ENCODE assay signal across 8 mouse cellular contexts in genomic region chr1:150540267-150540666, GRCm38 (mm10).
DNase-seq lines count a peak whose midpoint lies in the region; ATAC-seq and TF ChIP-seq lines count a peak whose summit lies in the region.

No protein-coding gene starts in this region.

- no peak for TF ChIP-seq EP300 in ES-Bruce4 (IDR thresholded peaks at IDR 0.05; ENCODE audit: insufficient read depth, low read depth, low read length)

- TF ChIP-seq CTCF in ES-Bruce4 (IDR thresholded peaks at IDR 0.05; ENCODE audit: low read depth, low read length): peak; percentile 67

- no peaks in the 10 kb centered on the region for H3K36me3 ChIP-seq in ES-Bruce4 (ENCODE audit: control insufficient read depth, insufficient read depth, low read length, poor library complexity, severe bottlenecking)
- no peaks in the 10 kb centered on the region for H3K36me3 ChIP-seq in hindbrain, embryonic 13.5 days
- H3K36me3 ChIP-seq in limb, embryonic 13.5 days: no peaks in the 10 kb centered on the region
- H3K36me3 ChIP-seq in neural tube, embryonic 13.5 days: no peaks in the 10 kb centered on the region

- WGBS in hindbrain, embryonic 13.5 days: 8% methylated on average over 5 of the region's 5 CpGs
- 10% methylated on average over 5 of the region's 5 CpGs for WGBS in limb, embryonic 13.5 days
- 9% methylated on average over 5 of the region's 5 CpGs for WGBS in neural tube, embryonic 13.5 days

- H3K4me3 ChIP-seq in ES-Bruce4 (ENCODE audit: low read depth, low read length): no peak overlapping the region
- no peak overlapping the region for H3K4me3 ChIP-seq in hindbrain, embryonic 13.5 days
- no peak overlapping the region for H3K4me3 ChIP-seq in limb, embryonic 13.5 days
- no peak overlapping the region for H3K4me3 ChIP-seq in neural tube, embryonic 13.5 days

- H3K9me3 ChIP-seq in ES-Bruce4 (replicated peaks; ENCODE audit: control insufficient read depth, insufficient read depth, low read length, poor library complexity, severe bottlenecking): no peaks in the 10 kb centered on the region
- H3K9me3 ChIP-seq in hindbrain, embryonic 13.5 days: no peaks in the 10 kb centered on the region
- no peaks in the 10 kb centered on the region for H3K9me3 ChIP-seq in limb, embryonic 13.5 days
- no peaks in the 10 kb centered on the region for H3K9me3 ChIP-seq in neural tube, embryonic 13.5 days

- H3K27me3 ChIP-seq in ES-Bruce4 (ENCODE audit: control insufficient read depth, insufficient read depth, low read length, poor library complexity, severe bottlenecking): 0 out of 2 replicates have a peak, but pooled peaks cover under 1% of the 10 kb centered on the region
- peaks cover 29% of the 10 kb centered on the region for H3K27me3 ChIP-seq in hindbrain, embryonic 13.5 days
- no peaks in the 10 kb centered on the region for H3K27me3 ChIP-seq in limb, embryonic 13.5 days
- H3K27me3 ChIP-seq in neural tube, embryonic 13.5 days: peaks cover 10% of the 10 kb centered on the region

- no peak for TF ChIP-seq POLR2A in ES-Bruce4 (IDR thresholded peaks at IDR 0.05; ENCODE audit: insufficient read depth, low read length)

- ATAC-seq in frontal cortex, adult (ENCODE audit: low TSS enrichment): peak; percentile 98
- ATAC-seq in hindbrain, embryonic 13.5 days (ENCODE audit: low FRiP score): peak; percentile 90
- ATAC-seq in limb, embryonic 13.5 days (ENCODE audit: low FRiP score, low read depth): peak; percentile 78
- peak; percentile 92 for ATAC-seq in neural tube, embryonic 13.5 days (ENCODE audit: low read depth)
- no peak for ATAC-seq in erythroid progenitor cell, adult 5-6 weeks (replicated peaks; ENCODE audit: low FRiP score, poor library complexity, severe bottlenecking)

- no peaks in the 10 kb centered on the region for H3K4me1 ChIP-seq in ES-Bruce4 (ENCODE audit: control insufficient read depth, insufficient read depth, low read length)
- peaks cover 13% of the 10 kb centered on the region; the same call in 1 of the 2 replicates for H3K4me1 ChIP-seq in hindbrain, embryonic 13.5 days (replicated peaks)
- peaks cover 42% of the 10 kb centered on the region for H3K4me1 ChIP-seq in limb, embryonic 13.5 days
- peaks cover 15% of the 10 kb centered on the region for H3K4me1 ChIP-seq in neural tube, embryonic 13.5 days (replicated peaks)

- DNase-seq in frontal cortex, postnatal 14 days (ENCODE audit: low spot score in 2 of 2): no peak
- peak; percentile 94 for DNase-seq in embryo, embryonic 10 days (ENCODE audit: low spot score)

- no peak overlapping the region for H3K27ac ChIP-seq in ES-Bruce4 (ENCODE audit: insufficient read depth, low read length)
- H3K27ac ChIP-seq in hindbrain, embryonic 13.5 days: no peak overlapping the region
- H3K27ac ChIP-seq in limb, embryonic 13.5 days: no peak overlapping the region
- H3K27ac ChIP-seq in neural tube, embryonic 13.5 days (replicated peaks): no peak overlapping the region

- no peak overlapping the region for H3K9ac ChIP-seq in ES-Bruce4 (ENCODE audit: low read depth, poor library complexity, severe bottlenecking)
- no peak overlapping the region for H3K9ac ChIP-seq in hindbrain, embryonic 13.5 days
- no peak overlapping the region for H3K9ac ChIP-seq in limb, embryonic 13.5 days
- H3K9ac ChIP-seq in neural tube, embryonic 13.5 days: no peak overlapping the region

- H3K4me2 ChIP-seq in hindbrain, embryonic 13.5 days: no peak overlapping the region
- H3K4me2 ChIP-seq in limb, embryonic 13.5 days (replicated peaks): no peak overlapping the region
- no peak overlapping the region for H3K4me2 ChIP-seq in neural tube, embryonic 13.5 days
